Mouse (Mus musculus) neural tube, embryonic 11.5 days (tissue): ENCODE measurements around the gene Prpsap1. TPM values are rescaled to one million over a fixed set of nuclear protein-coding genes. Genes with fewer than 3 reads are reported as not detected.
"Not testable (repeated sequence)": the region's sequence is repeated elsewhere in the genome, so short reads cannot be mapped to it uniquely, and the experiment has no call there.

ENCODE experiments used
- ATAC-seq: fragments of 200-750 bp; cut with Nextera tagmentation; 2 replicates; pipeline ENCODE4 v1.8.0; 2017; ENCODE audit warnings: moderate number of reproducible peaks, mild to moderate bottlenecking, moderate TSS enrichment, moderate library complexity; ENCODE audit not compliant: insufficient read depth, low FRiP score, low TSS enrichment
- DNase-seq: peaks from one replicate; pipeline ENCODE4 v3.0.0-alpha.2; 2015; ENCODE audit warnings: low spot score
- H3K27ac ChIP-seq: fragments of 300-500 bp; sonication (generic); 2 replicates; pipeline ENCODE4 v1.5.1; 2014; ENCODE audit warnings: low read depth, mild to moderate bottlenecking, low read length
- H3K27me3 ChIP-seq: fragments of 300-500 bp; sonication (generic); 2 replicates; pipeline ENCODE4 v1.6.1; 2014; ENCODE audit warnings: mild to moderate bottlenecking, low read length, mixed read lengths; ENCODE audit not compliant: control insufficient read depth, insufficient read depth
- H3K36me3 ChIP-seq: fragments of 300-500 bp; sonication (generic); 2 replicates; pipeline ENCODE4 v1.6.1; 2014; ENCODE audit warnings: mild to moderate bottlenecking, low read length, moderate library complexity, mixed read lengths; ENCODE audit not compliant: control insufficient read depth, insufficient read depth
- H3K4me1 ChIP-seq: fragments of 300-500 bp; sonication (generic); 2 replicates; pipeline ENCODE4 v1.6.1; 2014; ENCODE audit warnings: low read length, mixed read lengths; ENCODE audit not compliant: control insufficient read depth, insufficient read depth
- H3K4me2 ChIP-seq: fragments of 300-500 bp; sonication (generic); 2 replicates; pipeline ENCODE4 v1.6.1; 2014; ENCODE audit warnings: low read depth, mild to moderate bottlenecking, moderate library complexity
- H3K4me3 ChIP-seq: fragments of 300-500 bp; sonication (generic); 2 replicates; pipeline ENCODE4 v1.5.1; 2014; ENCODE audit warnings: low read depth, low read length
- H3K9ac ChIP-seq: fragments of 300-500 bp; sonication (generic); 2 replicates; pipeline ENCODE4 v1.6.1; 2014; ENCODE audit warnings: mild to moderate bottlenecking, low read length
- H3K9me3 ChIP-seq: fragments of 300-500 bp; sonication (generic); 2 replicates; pipeline ENCODE4 v1.6.1; 2016; ENCODE audit warnings: low read length; ENCODE audit not compliant: control insufficient read depth
- WGBS: fragments of 180-500 bp; shearing (Covaris S2); extraction: QIAGEN DNeasy Blood & Tissue Kit; methylation state at CpG from one replicate; pipeline ENCODE4 v1.1.7; 2014; 5-methylcytosine and 5-hydroxymethylcytosine counted together
- polyA plus RNA-seq: library from polyadenylated mRNA; unstranded; fragments of >200 nt; fragmentation: Nextera tagmentation; extraction: Ambion mirVana; gene quantifications from 2 replicates; pipeline ENCODE4 v1.2.1, GENCODE M21; 2014

Prpsap1 gene
- polyA plus RNA-seq, 1 experiment from 2014 or later = 222 TPM

DNA sequence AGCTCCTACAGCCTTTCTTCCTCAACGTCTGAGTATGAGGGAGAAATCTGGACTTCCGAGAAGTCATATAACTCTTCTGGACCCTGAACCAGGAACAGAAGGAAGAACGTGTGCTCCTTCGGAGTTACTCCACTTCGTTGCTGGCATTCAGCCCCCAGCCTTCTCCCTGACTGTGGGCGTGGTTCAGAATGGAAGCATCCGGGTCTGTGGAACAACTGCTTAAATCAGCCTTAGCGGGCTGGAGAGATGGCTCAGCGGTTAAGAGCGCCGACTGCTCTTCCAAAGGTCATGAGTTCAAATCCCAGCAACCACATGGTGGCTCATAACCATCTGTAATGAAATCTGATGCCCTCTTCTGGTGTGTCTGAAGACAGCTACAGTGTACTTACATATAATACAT is 67.7 kb downstream of the Prpsap1 start:
- H3K4me1 ChIP-seq, H3K27me3 ChIP-seq, H3K4me3 ChIP-seq, DNase-seq, H3K36me3 ChIP-seq, H3K4me2 ChIP-seq, H3K9me3 ChIP-seq, ATAC-seq, H3K9ac ChIP-seq, H3K27ac ChIP-seq: not testable (repeated sequence)
- 89% methylated on average over 11 of the region's 11 CpGs for WGBS

- 62% methylated on average over 8 of the region's 8 CpGs for WGBS
- no peak overlapping the region for H3K27ac ChIP-seq
- no peak for ATAC-seq
- no peaks in the 10 kb centered on the region for H3K4me1 ChIP-seq
- H3K36me3 ChIP-seq = no peaks in the 10 kb centered on the region
- no peak overlapping the region for H3K4me2 ChIP-seq
- no peaks in the 10 kb centered on the region for H3K27me3 ChIP-seq
- no peaks in the 10 kb centered on the region for H3K9me3 ChIP-seq
- H3K4me3 ChIP-seq = no peak overlapping the region
- no peak overlapping the region for H3K9ac ChIP-seq
- DNase-seq = no peak
Measured at GRCm38 (mm10) chr11:116424621-116425407, 69.2 kb downstream of the Prpsap1 start.

DNA sequence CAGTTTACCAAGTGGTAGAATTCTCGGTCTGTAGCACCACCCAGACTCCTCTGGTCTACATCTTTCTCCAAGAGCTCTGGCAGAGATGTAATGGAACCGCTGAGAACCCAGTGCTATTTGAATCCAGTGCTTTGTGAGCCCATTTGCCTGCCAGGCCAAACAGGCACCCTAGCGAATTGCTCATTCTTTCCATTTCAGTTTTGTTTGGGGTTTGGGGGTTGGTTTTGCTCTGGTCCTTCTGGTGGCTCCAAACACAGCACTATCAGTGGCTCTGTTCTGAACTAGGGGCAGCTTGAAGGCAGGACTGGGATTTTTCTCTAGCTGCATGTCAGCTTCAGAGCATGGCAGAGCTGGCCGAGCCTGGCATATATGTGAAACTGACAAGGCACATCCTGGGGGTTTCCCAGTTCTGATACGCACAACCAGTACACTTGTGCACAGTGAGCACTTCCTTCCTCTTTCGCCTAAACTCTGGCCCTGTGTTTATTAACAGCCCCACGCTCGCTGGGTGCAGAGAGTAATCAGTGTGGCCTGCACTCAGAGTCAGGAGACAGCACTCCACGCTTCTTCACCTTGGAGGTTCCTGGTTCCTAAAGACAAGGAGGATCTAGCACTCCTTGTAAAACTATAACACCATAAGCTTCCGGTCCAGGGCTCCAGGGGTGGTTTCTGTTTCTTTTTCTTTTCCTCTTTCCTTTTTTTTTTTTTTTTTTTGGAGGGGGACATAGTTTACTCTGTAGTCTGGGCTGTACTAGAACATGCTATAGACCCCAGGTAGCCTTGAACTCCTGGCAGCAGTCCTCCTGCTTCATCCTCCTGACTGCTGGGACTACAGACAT is 70.0 kb downstream of the Prpsap1 start:
- Histone ChIP-seq H3K36me3 (no peaks in the 10 kb centered on the region), H3K27ac (no peak overlapping the region), H3K4me2 (no peak overlapping the region), H3K9me3 (no peaks in the 10 kb centered on the region), H3K27me3 (no peaks in the 10 kb centered on the region), H3K4me1 (no peaks in the 10 kb centered on the region), H3K9ac (no peak overlapping the region), H3K4me3 (no peak overlapping the region)
- no peak for ATAC-seq
- no peak for DNase-seq
- 79% methylated on average over 10 of the region's 10 CpGs for WGBS

GRCm38 (mm10) chr11:116423214-116423613 is 70.8 kb downstream of the Prpsap1 start:
- DNase-seq = no peak
- H3K4me3 ChIP-seq = no peak overlapping the region
- H3K4me2 ChIP-seq = no peak overlapping the region
- H3K9ac ChIP-seq = no peak overlapping the region
- H3K9me3 ChIP-seq = no peaks in the 10 kb centered on the region
- no peak overlapping the region for H3K27ac ChIP-seq
- H3K27me3 ChIP-seq = no peaks in the 10 kb centered on the region
- no peaks in the 10 kb centered on the region for H3K36me3 ChIP-seq
- WGBS = 78% methylated on average over 6 of the region's 6 CpGs
- H3K4me1 ChIP-seq = no peaks in the 10 kb centered on the region; the same call in 1 of the 2 replicates
- ATAC-seq = no peak

DNA sequence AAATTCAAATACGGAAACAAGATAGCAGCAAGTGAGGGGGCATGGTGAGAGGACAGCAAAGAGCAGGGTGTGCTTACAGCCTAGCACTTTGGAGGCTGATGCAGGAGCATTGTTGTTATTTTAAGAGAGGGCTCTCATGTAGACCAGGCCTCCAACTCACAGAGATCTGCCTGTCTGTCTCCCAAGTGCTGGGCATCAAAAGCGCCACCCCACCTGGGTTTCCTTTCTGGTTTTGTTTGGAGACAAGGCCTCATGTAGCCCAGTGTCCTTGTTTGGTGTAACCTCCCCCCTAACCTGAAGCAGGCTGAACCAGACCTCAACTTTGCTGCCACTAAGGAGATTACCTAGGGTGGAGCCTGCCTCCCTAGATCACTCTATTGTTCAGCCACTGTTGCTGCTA is 71.4 kb downstream of the Prpsap1 start:
- 82% methylated on average over 2 of the region's 2 CpGs for WGBS
- H3K4me2 ChIP-seq = no peak overlapping the region
- H3K36me3 ChIP-seq = no peaks in the 10 kb centered on the region
- no peak for DNase-seq
- no peaks in the 10 kb centered on the region for H3K9me3 ChIP-seq
- no peak overlapping the region for H3K9ac ChIP-seq
- H3K27me3 ChIP-seq = no peaks in the 10 kb centered on the region
- H3K4me1 ChIP-seq = no peaks in the 10 kb centered on the region; the same call in 1 of the 2 replicates
- H3K27ac ChIP-seq = no peak overlapping the region
- H3K4me3 ChIP-seq = no peak overlapping the region
- ATAC-seq = no peak

GRCm38 (mm10) chr11:116421102-116421501 is 72.9 kb downstream of the Prpsap1 start:
- Histone ChIP-seq H3K27me3 (no peaks in the 10 kb centered on the region), H3K36me3 (no peaks in the 10 kb centered on the region), H3K4me3 (no peak overlapping the region), H3K9ac (no peak overlapping the region), H3K27ac (no peak overlapping the region), H3K4me1 (no peaks in the 10 kb centered on the region; the same call in 1 of the 2 replicates), H3K4me2 (no peak overlapping the region), H3K9me3 (no peaks in the 10 kb centered on the region)
- DNase-seq = no peak
- no peak for ATAC-seq
- 77% methylated on average over 6 of the region's 6 CpGs for WGBS

Other genes starting within 250 kb of the Prpsap1 start
- 83.5 and 87.4 TPM in 2 replicates for gene Srp68, start 220.0 kb downstream of the Prpsap1 start, polyA plus RNA-seq
- gene Galr2, start 213.3 kb downstream of the Prpsap1 start, polyA plus RNA-seq = 0.49 and 0.70 TPM in 2 replicates
- 74.3 and 75.5 TPM in 2 replicates for gene Exoc7, start 187.0 kb downstream of the Prpsap1 start, polyA plus RNA-seq
- 2.5 and 3.1 TPM in 2 replicates for gene Foxj1, start 158.8 kb downstream of the Prpsap1 start, polyA plus RNA-seq
- 31.1 and 34.6 TPM in 2 replicates for gene Rnf157, start 81.2 kb downstream of the Prpsap1 start, polyA plus RNA-seq
- 90.3 and 92.4 TPM in 2 replicates for gene Ubald2, start 60.1 kb downstream of the Prpsap1 start, polyA plus RNA-seq
- gene Qrich2, start 28.0 kb downstream of the Prpsap1 start, polyA plus RNA-seq = 0.40 TPM in 1 of 2 replicates, not detected in the other
- gene Sphk1, start 36.7 kb upstream of the Prpsap1 start, polyA plus RNA-seq = 9.9 and 10.9 TPM in 2 replicates
- gene Ube2o, start 87.2 kb upstream of the Prpsap1 start, polyA plus RNA-seq = 28.8 and 29.1 TPM in 2 replicates
- not detected in 2 replicates for gene Aanat, start 92.2 kb upstream of the Prpsap1 start, polyA plus RNA-seq
- gene Rhbdf2, start 132.8 kb upstream of the Prpsap1 start, polyA plus RNA-seq = 4.9 and 5.3 TPM in 2 replicates
- gene Prcd, start 159.3 kb upstream of the Prpsap1 start, polyA plus RNA-seq = 0.37 and 0.53 TPM in 2 replicates
- gene Cygb, start 160.1 kb upstream of the Prpsap1 start, polyA plus RNA-seq = 2.3 and 3.0 TPM in 2 replicates